Mouse (Mus musculus): ENCODE measurements around the gene Tspan8. TPM values are rescaled to one million over a fixed set of nuclear protein-coding genes. Genes with fewer than 3 reads are reported as not detected.

Gene Tspan8
- total RNA-seq, 2 experiments from 2014 or later, result 0.96 to 1.5 TPM

DNA sequence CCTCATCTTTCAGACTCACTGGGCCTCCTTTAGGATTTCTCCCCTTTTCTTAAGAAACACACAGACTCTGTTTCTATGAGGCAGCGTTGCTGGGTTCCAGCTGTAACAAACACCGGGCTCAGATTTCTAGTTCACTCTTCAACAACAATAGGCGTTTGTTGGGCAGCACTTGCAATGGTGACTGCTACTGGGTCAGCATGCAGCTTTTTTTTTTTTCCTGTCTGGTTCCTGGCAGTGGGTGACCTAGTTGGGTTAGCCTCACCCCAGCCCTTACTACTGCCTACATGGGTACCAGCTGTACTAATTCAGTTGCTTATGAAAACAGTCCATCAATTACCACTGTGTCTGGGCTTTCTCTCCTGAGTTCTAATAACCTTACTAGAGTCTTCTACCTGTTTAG lies 14.1 kb downstream of the Tspan8 start:
- no peak for DNase-seq (ENCODE audit: low spot score in 2 of 2)

DNA sequence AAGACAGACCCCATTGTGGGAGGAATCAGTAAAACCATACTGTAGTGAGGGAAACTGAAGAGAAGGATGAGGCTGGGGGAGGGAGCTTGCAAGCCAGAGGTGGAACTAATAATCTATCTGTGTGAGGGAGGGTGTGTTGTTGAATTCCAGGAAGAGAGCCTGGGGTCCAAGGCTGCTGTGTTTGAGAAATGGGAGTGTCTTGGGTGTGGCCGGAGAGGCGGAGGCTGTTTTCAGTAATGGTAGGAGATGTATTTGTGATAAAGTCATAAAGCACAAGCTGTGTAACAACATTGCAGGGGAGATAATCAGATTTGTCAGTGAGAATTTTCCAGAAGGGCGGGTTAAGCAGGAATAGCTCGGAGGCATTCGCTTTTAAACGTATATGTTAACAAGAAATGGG lies 17.4 kb downstream of the Tspan8 start:
- DNase-seq (ENCODE audit: low spot score in 2 of 2), result no peak

DNA sequence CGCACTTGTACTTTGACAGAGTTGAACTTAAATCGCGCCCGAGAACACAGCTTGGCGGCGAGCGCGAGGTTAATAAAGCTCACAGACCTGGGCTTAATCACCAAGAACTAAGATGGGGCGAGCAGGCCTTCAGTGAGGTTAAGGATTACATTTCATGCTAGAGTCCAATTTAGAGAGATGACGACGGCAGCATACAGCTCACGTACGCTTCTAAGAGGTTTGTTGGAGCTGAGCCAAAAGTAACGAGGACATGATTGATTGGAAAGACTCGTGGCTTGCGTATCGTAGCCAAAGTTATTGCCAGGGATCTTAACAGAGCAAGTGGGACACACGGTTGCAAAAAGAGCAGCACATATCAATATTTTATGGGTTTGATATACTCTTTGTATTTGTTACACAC lies 30.3 kb downstream of the Tspan8 start:
- no peak for DNase-seq (ENCODE audit: low spot score in 2 of 2)

DNA sequence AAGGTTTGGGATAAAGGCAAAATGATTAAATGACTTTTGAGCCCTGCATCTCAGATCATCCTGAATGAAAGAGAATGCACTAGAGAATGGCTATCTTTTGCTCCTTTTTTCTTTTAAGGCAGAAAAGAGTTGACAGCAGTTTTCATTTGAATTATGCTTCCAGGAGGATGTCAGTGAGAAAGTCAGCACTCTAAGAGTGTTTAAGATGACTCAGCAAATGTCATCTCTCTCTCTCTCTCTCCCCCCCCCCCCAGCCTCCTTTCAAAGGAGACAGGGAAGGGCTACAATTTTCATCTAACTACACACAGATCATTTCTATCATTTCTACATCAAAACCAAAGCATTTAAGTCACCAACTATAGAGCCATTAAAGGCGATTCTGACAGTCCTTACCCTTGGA lies 31.9 kb downstream of the Tspan8 start:
- no peak for DNase-seq (ENCODE audit: low spot score in 2 of 2)

DNA sequence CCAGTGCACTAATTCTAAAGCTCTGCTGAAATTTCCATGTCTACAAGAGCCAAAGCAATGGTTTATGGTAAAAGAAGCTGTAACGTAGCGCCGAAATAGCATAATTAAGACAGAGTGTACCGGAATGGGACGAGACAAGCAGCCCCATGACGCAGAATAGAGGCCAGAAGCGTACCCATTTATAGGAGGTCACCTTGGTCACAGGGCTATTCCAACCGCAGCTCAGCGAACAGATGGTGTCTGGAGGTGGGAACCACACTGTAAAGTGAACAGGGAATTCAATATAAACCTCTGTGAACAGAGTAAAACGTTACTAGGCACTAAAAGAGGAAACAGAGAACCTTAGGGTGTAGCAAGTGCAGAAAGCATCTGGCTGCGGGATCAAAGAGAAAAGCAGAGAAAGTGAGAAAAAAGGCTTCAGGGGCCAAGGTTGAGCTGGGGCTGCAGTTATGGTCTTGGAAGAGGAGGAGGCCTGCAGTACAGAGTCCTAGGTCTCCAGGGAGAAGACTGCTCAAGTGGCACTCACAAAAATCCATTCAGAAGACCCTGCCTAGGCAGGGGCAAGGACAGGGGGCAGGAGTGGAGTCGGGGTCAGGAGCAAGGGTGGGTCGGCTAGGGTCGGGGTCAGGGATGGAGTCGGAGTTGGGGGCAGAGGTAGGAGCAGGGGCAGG lies 43.7 kb downstream of the Tspan8 start:
- DNase-seq (ENCODE audit: low spot score in 2 of 2), result no peak

DNA sequence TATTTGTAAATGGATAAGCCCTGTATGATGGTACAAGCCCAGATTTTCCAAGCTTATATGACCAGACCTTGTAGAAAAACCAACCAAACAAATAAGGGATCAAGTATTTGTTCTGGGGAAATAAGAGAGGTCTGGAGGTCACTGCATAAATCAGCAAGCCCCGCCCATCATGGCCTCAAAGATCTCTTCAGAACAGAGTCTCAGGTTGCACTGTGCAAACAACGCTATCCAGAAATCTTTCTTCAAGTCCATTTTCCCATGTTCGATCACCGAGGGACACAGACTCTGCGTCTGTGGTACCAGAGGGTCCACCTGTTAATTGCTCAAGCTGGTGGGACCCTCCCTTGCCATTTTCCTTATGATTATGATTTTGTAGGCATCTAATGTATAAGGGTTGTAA lies 45.3 kb downstream of the Tspan8 start:
- DNase-seq (ENCODE audit: low spot score in 2 of 2), result no peak

DNA sequence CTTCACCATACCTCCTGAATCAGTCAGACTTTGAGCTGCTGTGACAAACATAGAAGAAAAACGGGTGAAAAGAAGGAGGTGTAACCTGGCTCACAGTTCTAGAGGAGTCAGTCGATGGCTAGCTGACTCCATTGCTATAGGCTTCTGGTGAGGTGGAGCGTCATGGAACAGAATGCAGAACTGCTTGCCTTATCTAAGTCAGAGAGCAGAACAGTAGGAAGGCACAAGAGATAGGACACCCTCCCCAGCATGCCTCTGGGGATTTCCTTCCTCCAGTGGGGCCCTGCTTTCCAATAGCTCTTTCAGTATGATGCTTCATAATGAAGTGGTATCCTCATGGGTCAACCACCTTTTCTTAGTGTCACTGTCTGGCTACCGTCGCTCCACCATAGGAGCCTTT lies 66.1 kb downstream of the Tspan8 start:
- DNase-seq (ENCODE audit: low spot score in 2 of 2), result no peak

DNA sequence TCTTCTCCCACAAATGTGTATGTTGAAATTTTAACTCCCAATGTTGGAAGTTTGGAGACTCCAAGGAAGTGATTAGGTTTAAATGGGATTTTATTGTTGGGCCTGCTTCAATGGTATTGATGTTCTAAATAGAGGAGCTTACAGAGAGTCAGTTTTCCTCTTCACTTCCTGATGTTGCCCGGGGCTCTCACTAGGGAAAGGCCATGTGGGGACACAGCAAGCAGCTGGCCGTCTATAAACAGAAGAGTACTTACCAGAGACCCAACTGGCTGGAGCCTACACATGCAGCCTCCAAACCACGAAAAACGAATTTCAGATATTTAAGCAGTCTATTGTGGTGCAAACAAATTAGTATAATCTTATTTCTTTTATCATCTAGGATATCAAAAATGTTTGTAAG lies 75.3 kb downstream of the Tspan8 start:
- DNase-seq (ENCODE audit: low spot score in 2 of 2), result no peak

DNA sequence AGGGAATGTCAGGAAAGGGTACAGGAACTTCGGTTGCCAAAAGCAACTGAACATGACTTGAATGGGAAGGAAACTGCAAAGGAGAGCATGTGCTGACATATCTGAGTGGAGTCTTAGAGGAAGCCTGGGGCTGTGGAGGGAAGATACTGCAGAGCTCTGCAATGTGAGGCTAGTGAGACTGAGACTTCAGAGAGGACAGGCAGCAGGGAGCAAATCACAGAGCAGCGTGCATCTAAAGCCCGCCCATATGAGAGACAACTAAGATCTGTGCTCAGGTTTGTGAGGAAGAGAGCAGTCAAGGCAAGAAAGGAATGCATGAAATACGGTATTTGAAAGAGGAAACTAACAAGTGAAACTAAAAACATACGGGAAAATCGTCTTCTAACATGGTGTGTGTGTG lies 76.3 kb downstream of the Tspan8 start:
- DNase-seq (ENCODE audit: low spot score in 2 of 2), result no peak

DNA sequence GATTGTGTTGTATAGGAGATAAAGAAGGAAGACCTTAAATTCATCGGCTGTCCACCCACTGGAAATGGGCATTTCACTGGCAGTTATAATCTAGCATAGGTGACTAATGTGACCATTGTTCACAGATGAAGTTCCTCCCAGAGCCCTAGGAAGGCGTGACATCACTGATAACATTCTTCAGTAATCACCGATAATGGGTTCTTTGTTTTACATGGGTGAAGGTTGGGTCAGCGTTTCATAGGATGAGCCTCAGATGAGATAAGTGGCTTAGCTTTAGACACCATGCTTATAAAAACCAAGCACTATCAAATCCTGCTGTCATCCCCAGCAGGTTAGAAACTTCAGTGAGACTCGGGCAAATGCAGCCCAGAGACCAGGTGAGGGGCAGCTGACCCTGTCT lies 77.4 kb downstream of the Tspan8 start:
- no peak for DNase-seq (ENCODE audit: low spot score in 2 of 2)

DNA sequence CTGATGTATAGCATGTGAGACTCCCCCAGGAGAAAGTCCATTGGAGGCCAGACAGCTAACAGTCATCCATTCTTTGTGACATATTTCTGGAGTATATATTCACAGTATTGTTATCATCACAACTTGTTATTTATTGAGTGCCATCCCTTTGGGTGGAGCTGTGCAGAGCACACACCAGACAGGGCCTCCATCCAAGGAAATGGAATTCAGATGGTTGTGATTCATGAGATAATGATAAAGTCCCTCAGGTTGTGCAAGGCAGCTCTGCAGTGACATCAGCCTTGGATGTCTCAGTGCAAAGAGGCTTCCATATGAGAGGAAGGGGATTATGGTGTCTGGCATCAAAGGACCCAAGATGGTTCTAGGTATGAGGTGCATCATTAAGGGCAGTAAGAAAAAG lies 80.1 kb downstream of the Tspan8 start:
- DNase-seq (ENCODE audit: low spot score in 2 of 2), result no peak

DNA sequence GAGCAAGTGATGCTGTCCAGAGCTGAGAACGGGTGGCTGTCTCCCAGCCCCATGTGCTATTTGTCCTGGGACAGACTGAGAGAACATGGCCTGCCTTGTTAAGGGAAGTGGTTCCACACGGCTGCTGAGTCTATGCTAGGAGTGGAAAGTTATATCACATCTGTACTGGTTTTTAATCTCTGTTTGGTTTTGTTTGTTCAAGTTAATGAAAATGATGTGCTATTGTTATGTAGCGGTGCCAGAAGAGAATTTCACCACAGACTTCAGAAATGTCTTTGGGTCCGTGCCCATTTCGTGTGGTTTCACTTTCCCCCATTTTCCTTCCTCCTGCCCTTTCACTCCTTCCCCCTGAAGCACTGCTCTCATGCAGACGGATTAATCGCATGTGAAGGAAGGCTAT lies 80.6 kb downstream of the Tspan8 start:
- DNase-seq (ENCODE audit: low spot score in 2 of 2), result no peak

Other genes starting within 250 kb of the Tspan8 start
- gene A930009A15Rik, start 246.8 kb upstream of the Tspan8 start, total RNA-seq (2021), result not detected
- gene Lgr5, start 229.1 kb upstream of the Tspan8 start, total RNA-seq (2021), result 10 to 100 TPM; 18.5 to 29.2 TPM
- 1 to 10 TPM; 3.8 to 4.3 TPM for gene Ptprr, start 201.4 kb downstream of the Tspan8 start, total RNA-seq (2021)